Mouse (Mus musculus) subcutaneous adipose tissue, adult 2 months (tissue): ENCODE data around the gene St3gal5. TPM values are rescaled to one million over a fixed set of nuclear protein-coding genes. Genes with fewer than 3 reads are reported as not detected.

Experiments
- polyA plus RNA-seq: library from polyadenylated mRNA; depleted of rRNA; stranded (reverse); fragments of >200 nt; gene quantifications from 2 replicates; pipeline ENCODE4 v1.2.3, GENCODE M21; 2012; ENCODE audit warnings: low replicate concordance; rRNA removed

St3gal5 gene
- 9.5 and 16.1 TPM in 2 replicates for polyA plus RNA-seq

GRCm38 (mm10) chr6:72097181-72097995, at the start of gene St3gal5:
Gene St3gal5, plus strand, starts transcription at chr6:72097592.

Other genes starting within 250 kb of the St3gal5 start
- gene Ptcd3, start 188.8 kb upstream of the St3gal5 start, polyA plus RNA-seq: 20.1 and 20.6 TPM in 2 replicates
- 11.9 and 26.7 TPM in 2 replicates for gene Polr1a, start 188.5 kb upstream of the St3gal5 start, polyA plus RNA-seq
- gene Atoh8, start 138.0 kb downstream of the St3gal5 start, polyA plus RNA-seq: 16.6 and 18.7 TPM in 2 replicates
- gene Sftpb, start 207.0 kb downstream of the St3gal5 start, polyA plus RNA-seq: 0.10 and 0.57 TPM in 2 replicates
- 18.7 and 24.3 TPM in 2 replicates for gene Usp39, start 247.6 kb downstream of the St3gal5 start, polyA plus RNA-seq
- gene 0610030E20Rik, start 249.7 kb downstream of the St3gal5 start, polyA plus RNA-seq: 20.1 and 24.2 TPM in 2 replicates